Mouse (Mus musculus) embryonic facial prominence, embryonic 15.5 days (tissue): Measurements from ENCODE around the gene H6pd. TPM values are rescaled to one million over a fixed set of nuclear protein-coding genes. Genes with fewer than 3 reads are reported as not detected.

ENCODE experiments used
- ATAC-seq: fragments of 200-750 bp; cut with Nextera tagmentation; 2 replicates; pipeline ENCODE4 v1.8.0; 2017; ENCODE audit warnings: low read depth, moderate TSS enrichment; ENCODE audit not compliant: insufficient number of reproducible peaks, low FRiP score, low TSS enrichment
- H3K27ac ChIP-seq: fragments of 300-500 bp; sonication (generic); replicated peaks from 2 replicates; pipeline ENCODE4 v1.5.1; 2015; ENCODE audit warnings: mild to moderate bottlenecking, inconsistent platforms
- H3K27me3 ChIP-seq: fragments of 300-500 bp; sonication (generic); 2 replicates; pipeline ENCODE4 v1.6.1; 2015; ENCODE audit warnings: inconsistent platforms
- H3K36me3 ChIP-seq: fragments of 300-500 bp; sonication (generic); 2 replicates; pipeline ENCODE4 v1.6.1; 2015; ENCODE audit warnings: mild to moderate bottlenecking, inconsistent platforms
- H3K4me1 ChIP-seq: fragments of 300-500 bp; sonication (generic); 2 replicates; pipeline ENCODE4 v1.6.1; 2015; ENCODE audit warnings: inconsistent platforms
- H3K4me2 ChIP-seq: fragments of 300-500 bp; sonication (generic); replicated peaks from 2 replicates; pipeline ENCODE4 v1.6.1; 2015; ENCODE audit warnings: mild to moderate bottlenecking, inconsistent platforms
- H3K4me3 ChIP-seq: fragments of 300-500 bp; sonication (generic); replicated peaks from 2 replicates; pipeline ENCODE4 v1.5.1; 2015; ENCODE audit warnings: mild to moderate bottlenecking, inconsistent platforms
- H3K9ac ChIP-seq: fragments of 300-500 bp; sonication (generic); 2 replicates; pipeline ENCODE4 v1.6.1; 2015; ENCODE audit warnings: inconsistent platforms
- H3K9me3 ChIP-seq: fragments of 300-500 bp; sonication (generic); replicated peaks from 2 replicates; pipeline ENCODE4 v1.6.1; 2016; ENCODE audit warnings: inconsistent platforms
- WGBS: fragments of 180-500 bp; shearing (Covaris S2); methylation state at CpG from one replicate; pipeline ENCODE4 v1.1.7; 2015; 5-methylcytosine and 5-hydroxymethylcytosine counted together
- polyA plus RNA-seq: library from polyadenylated mRNA; unstranded; fragments of >200 nt; fragmentation: Nextera tagmentation; extraction: Ambion mirVana; gene quantifications from 2 replicates; pipeline ENCODE4 v1.2.1, GENCODE M21; 2015

Gene H6pd
- polyA plus RNA-seq, 1 experiment from 2014 or later: 12.1 TPM

- Histone ChIP-seq H3K9ac (no peak overlapping the region), H3K4me3 (no peak overlapping the region), H3K9me3 (no peaks in the 10 kb centered on the region), H3K27ac (no peak overlapping the region), H3K36me3 (no peaks in the 10 kb centered on the region), H3K27me3 (no peaks in the 10 kb centered on the region), H3K4me1 (peaks cover 24% of the 10 kb centered on the region), H3K4me2 (no peak overlapping the region)
- ATAC-seq: no peak
- 86% methylated on average over 6 of the region's 6 CpGs for WGBS
Observed at GRCm38 (mm10) chr4:149935470-149935869, 73.4 kb downstream of the H6pd start.

- Histone ChIP-seq H3K27ac (no peak overlapping the region), H3K36me3 (no peaks in the 10 kb centered on the region), H3K4me3 (no peak overlapping the region), H3K4me1 (peaks cover 10% of the 10 kb centered on the region), H3K4me2 (no peak overlapping the region), H3K9ac (no peak overlapping the region), H3K9me3 (no peaks in the 10 kb centered on the region), H3K27me3 (no peaks in the 10 kb centered on the region)
- 82% methylated on average over 16 of the region's 16 CpGs for WGBS
- ATAC-seq: no peak
Observed at GRCm38 (mm10) chr4:149933519-149934245, 75.1 kb downstream of the H6pd start.

GRCm38 (mm10) chr4:149933025-149933424, 75.8 kb downstream of the H6pd start:
- H3K27ac ChIP-seq: no peak overlapping the region
- no peak overlapping the region for H3K9ac ChIP-seq
- peaks cover 5% of the 10 kb centered on the region for H3K4me1 ChIP-seq
- H3K4me3 ChIP-seq: no peak overlapping the region
- no peak overlapping the region for H3K4me2 ChIP-seq
- no peak for ATAC-seq
- H3K36me3 ChIP-seq: no peaks in the 10 kb centered on the region
- H3K9me3 ChIP-seq: no peaks in the 10 kb centered on the region
- H3K27me3 ChIP-seq: no peaks in the 10 kb centered on the region
- 85% methylated on average over 7 of the region's 7 CpGs for WGBS

- H3K9me3 ChIP-seq: no peaks in the 10 kb centered on the region
- H3K4me1 ChIP-seq: 0 out of 2 replicates have a peak, but pooled peaks cover 3% of the 10 kb centered on the region
- ATAC-seq: no peak
- no peaks in the 10 kb centered on the region for H3K36me3 ChIP-seq
- no peak overlapping the region for H3K9ac ChIP-seq
- H3K27ac ChIP-seq: no peak overlapping the region
- no peaks in the 10 kb centered on the region for H3K27me3 ChIP-seq
- no peak overlapping the region for H3K4me3 ChIP-seq
- no peak overlapping the region for H3K4me2 ChIP-seq
- 83% methylated on average over 9 of the region's 9 CpGs for WGBS
Observed at GRCm38 (mm10) chr4:149932108-149932815, 76.6 kb downstream of the H6pd start.

GRCm38 (mm10) chr4:149930755-149931154, 78.1 kb downstream of the H6pd start:
- no peaks in the 10 kb centered on the region for H3K27me3 ChIP-seq
- no peaks in the 10 kb centered on the region for H3K4me1 ChIP-seq
- H3K27ac ChIP-seq: no peak overlapping the region
- WGBS: 56% methylated on average over 3 of the region's 3 CpGs
- no peak overlapping the region for H3K4me2 ChIP-seq
- H3K4me3 ChIP-seq: no peak overlapping the region
- no peak for ATAC-seq
- no peaks in the 10 kb centered on the region for H3K9me3 ChIP-seq
- H3K36me3 ChIP-seq: no peaks in the 10 kb centered on the region
- H3K9ac ChIP-seq: no peak overlapping the region

Other genes with a start within 250 kb of the H6pd start
- 10.8 TPM in 2 replicates for gene Slc25a33, start 234.7 kb downstream of the H6pd start, polyA plus RNA-seq
- gene Spsb1, start 54.0 kb downstream of the H6pd start, polyA plus RNA-seq: 17.5 and 18.2 TPM in 2 replicates
- gene Gpr157, start 78.3 kb upstream of the H6pd start, polyA plus RNA-seq: 1.5 and 1.7 TPM in 2 replicates
- 1.7 and 2.2 TPM in 2 replicates for gene Slc2a5, start 110.3 kb upstream of the H6pd start, polyA plus RNA-seq
- not detected in 2 replicates for gene Slc2a7, start 139.9 kb upstream of the H6pd start, polyA plus RNA-seq
- 0.37 and 0.84 TPM in 2 replicates for gene Car6, start 192.3 kb upstream of the H6pd start, polyA plus RNA-seq
- gene Eno1, start 227.7 kb upstream of the H6pd start, polyA plus RNA-seq: 1,331 and 1,435 TPM in 2 replicates